Mouse (Mus musculus) midbrain, postnatal 0 days (tissue): ENCODE measurements around the gene Slc44a5. TPM values are rescaled to one million over a fixed set of nuclear protein-coding genes. Genes with fewer than 3 reads are reported as not detected.

Source experiments
- ATAC-seq: fragments of 200-750 bp; cut with Nextera tagmentation; 2 replicates; pipeline ENCODE4 v1.8.0; 2017; ENCODE audit warnings: moderate number of reproducible peaks, mild to moderate bottlenecking, moderate TSS enrichment, moderate library complexity; ENCODE audit not compliant: low FRiP score
- DNase-seq: peaks from one replicate; pipeline ENCODE4 v3.0.0-alpha.2; 2015; ENCODE audit warnings: low spot score
- H3K27ac ChIP-seq: fragments of 300-500 bp; sonication (generic); 2 replicates; pipeline ENCODE4 v1.5.1; 2014; ENCODE audit warnings: low read depth, mild to moderate bottlenecking, low read length, mixed read lengths
- H3K27me3 ChIP-seq: fragments of 300-500 bp; sonication (generic); 2 replicates; pipeline ENCODE4 v1.6.1; 2014; ENCODE audit warnings: low read length, control low read depth, mixed read lengths; ENCODE audit not compliant: insufficient read depth
- H3K36me3 ChIP-seq: fragments of 300-500 bp; sonication (generic); 2 replicates; pipeline ENCODE4 v1.6.1; 2014; ENCODE audit warnings: low read length, control low read depth, mixed read lengths; ENCODE audit not compliant: insufficient read depth
- H3K4me1 ChIP-seq: fragments of 300-500 bp; sonication (generic); 2 replicates; pipeline ENCODE4 v1.6.1; 2014; ENCODE audit warnings: mild to moderate bottlenecking, control low read depth, antibody characterized with exemption, low read length, mixed read lengths; ENCODE audit not compliant: insufficient read depth
- H3K4me2 ChIP-seq: fragments of 300-500 bp; sonication (generic); 2 replicates; pipeline ENCODE4 v1.6.1; 2014; ENCODE audit warnings: low read depth, mild to moderate bottlenecking, low read length, mixed read lengths; ENCODE audit not compliant: poor library complexity, severe bottlenecking
- H3K4me3 ChIP-seq: fragments of 300-500 bp; sonication (generic); 2 replicates; pipeline ENCODE4 v1.5.1; 2014; ENCODE audit warnings: low read depth, mild to moderate bottlenecking, low read length, moderate library complexity
- H3K9ac ChIP-seq: fragments of 300-500 bp; sonication (generic); replicated peaks from 2 replicates; pipeline ENCODE4 v1.6.1; 2014; ENCODE audit warnings: mild to moderate bottlenecking, low read length, moderate library complexity, mixed read lengths; ENCODE audit not compliant: poor library complexity, severe bottlenecking
- H3K9me3 ChIP-seq: fragments of 300-500 bp; sonication (generic); 2 replicates; pipeline ENCODE4 v1.6.1; 2016; ENCODE audit warnings: low read length, control low read depth
- CTCF ChIP-seq: IDR thresholded peaks from 2 replicates; pipeline ENCODE4 v1.5.1; 2016; ENCODE audit warnings: antibody characterized with exemption, mild to moderate bottlenecking
- WGBS: fragments of 180-500 bp; shearing (Covaris S2); extraction: QIAGEN DNeasy Blood & Tissue Kit; methylation state at CpG from one replicate; pipeline ENCODE4 v1.1.7; 2014; 5-methylcytosine and 5-hydroxymethylcytosine counted together
- polyA plus RNA-seq: library from polyadenylated mRNA; unstranded; fragments of >200 nt; fragmentation: Nextera tagmentation; extraction: Ambion mirVana; gene quantifications from 2 replicates; pipeline ENCODE4 v1.2.1, GENCODE M21; 2015
- total RNA-seq: library from RNA; depleted of rRNA; stranded (reverse); fragments of >200 nt; gene quantifications from 2 replicates; pipeline ENCODE4 v1.2.3, GENCODE M21; 2014

Gene Slc44a5
- total and polyA plus RNA-seq, 2 experiments from 2014 or later = 6.3 to 27.3 TPM

DNA sequence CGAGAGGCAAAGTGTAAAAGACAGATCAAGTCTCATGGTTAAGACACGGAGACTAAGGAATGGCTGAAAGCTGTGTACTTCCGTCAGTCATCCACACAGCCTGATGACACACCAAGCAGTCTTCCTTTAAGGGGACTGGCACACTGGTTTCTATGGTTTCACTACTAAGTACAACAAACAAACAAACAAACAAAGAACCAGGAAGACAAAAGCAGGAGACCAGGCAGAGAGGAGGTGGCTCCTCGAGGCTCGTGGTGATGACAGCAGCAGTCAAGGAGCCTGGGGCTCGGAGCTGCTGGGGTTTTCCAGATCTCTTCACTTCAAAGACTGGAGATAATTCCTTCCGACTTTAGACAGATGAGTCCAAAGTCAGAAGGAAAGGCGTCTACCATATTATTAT lies 33.2 kb upstream of the Slc44a5 start:
- H3K4me1 ChIP-seq = no peaks in the 10 kb centered on the region
- no peaks in the 10 kb centered on the region for H3K9me3 ChIP-seq
- TF ChIP-seq CTCF = no peak
- ATAC-seq (no peak), DNase-seq (no peak)
- WGBS = 83% methylated on average over 8 of the region's 8 CpGs
- H3K27me3 ChIP-seq = no peaks in the 10 kb centered on the region
- peaks cover 8% of the 10 kb centered on the region; the same call in 1 of the 2 replicates for H3K36me3 ChIP-seq
- no peak overlapping the region for H3K27ac ChIP-seq
- H3K4me3 ChIP-seq = no peak overlapping the region
- H3K9ac ChIP-seq = no peak overlapping the region
- H3K4me2 ChIP-seq = no peak overlapping the region

- TF ChIP-seq CTCF = no peak
- Histone ChIP-seq H3K4me3 (no peak overlapping the region), H3K27ac (no peak overlapping the region), H3K36me3 (peaks cover 6% of the 10 kb centered on the region; the same call in 1 of the 2 replicates), H3K9me3 (no peaks in the 10 kb centered on the region), H3K4me1 (no peaks in the 10 kb centered on the region), H3K27me3 (no peaks in the 10 kb centered on the region), H3K4me2 (no peak overlapping the region), H3K9ac (no peak overlapping the region)
- WGBS = 93% methylated on average over 9 of the region's 9 CpGs
- no peak for DNase-seq
- no peak for ATAC-seq
These were observed 32.8 kb upstream of the Slc44a5 start for GRCm38 (mm10) chr3:153940486-153940885.

GRCm38 (mm10) chr3:153941613-153942012 lies 31.6 kb upstream of the Slc44a5 start:
- 97% methylated on average over 13 of the region's 13 CpGs for WGBS
- no peak for TF ChIP-seq CTCF
- 0 out of 2 replicates have a peak, but pooled peaks cover 3% of the 10 kb centered on the region for H3K36me3 ChIP-seq
- no peaks in the 10 kb centered on the region for H3K9me3 ChIP-seq
- H3K4me1 ChIP-seq = no peaks in the 10 kb centered on the region
- H3K4me3 ChIP-seq = no peak overlapping the region
- no peak for ATAC-seq
- H3K27me3 ChIP-seq = no peaks in the 10 kb centered on the region
- no peak overlapping the region for H3K4me2 ChIP-seq
- H3K9ac ChIP-seq = no peak overlapping the region
- DNase-seq = no peak
- no peak overlapping the region for H3K27ac ChIP-seq

GRCm38 (mm10) chr3:153943003-153943640 lies 30.1 kb upstream of the Slc44a5 start:
- WGBS = 26% methylated on average over 12 of the region's 12 CpGs

DNA sequence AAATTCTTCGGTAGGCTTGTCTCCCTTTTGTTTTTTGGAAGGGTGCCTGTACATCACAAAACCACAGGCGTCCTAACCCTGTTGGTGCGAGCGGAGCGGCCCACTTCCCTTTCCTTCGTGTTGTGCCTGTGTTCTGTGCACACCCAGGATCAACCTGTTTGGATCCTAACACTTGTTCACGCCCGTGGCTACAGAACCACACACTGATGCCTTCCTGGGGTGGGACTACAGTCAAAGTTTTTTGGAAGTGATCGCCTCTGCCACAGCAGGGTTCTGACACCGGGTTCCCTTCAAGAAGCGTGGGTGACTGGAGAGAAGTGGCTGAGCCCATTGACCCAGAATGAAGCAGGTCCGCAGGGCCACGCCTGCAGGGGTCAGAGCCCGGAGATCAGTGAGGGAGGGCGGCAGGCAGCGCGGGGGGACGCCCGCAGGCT lies 29.3 kb upstream of the Slc44a5 start:
- Histone ChIP-seq H3K27ac (peak overlapping the region; percentile 77), H3K4me1 (no peaks in the 10 kb centered on the region), H3K4me2 (peak overlapping the region; percentile 72), H3K9ac (peak overlapping the region; percentile 63), H3K27me3 (no peaks in the 10 kb centered on the region), H3K9me3 (no peaks in the 10 kb centered on the region), H3K36me3 (no peaks in the 10 kb centered on the region), H3K4me3 (peak overlapping the region; percentile 71)
- ATAC-seq (peak; percentile 59), DNase-seq (peak; percentile 7)
- no peak for TF ChIP-seq CTCF
- WGBS = under 1% methylated on average over 19 of the region's 19 CpGs

More at GRCm38 (mm10) chr3:153943003-153943640, 30.1 kb upstream of the Slc44a5 start:
- Histone ChIP-seq H3K4me3 (peak overlapping the region; percentile 71), H3K4me2 (peak overlapping the region; percentile 72), H3K9ac (no peak overlapping the region), H3K4me1 (no peaks in the 10 kb centered on the region), H3K27me3 (no peaks in the 10 kb centered on the region), H3K27ac (no peak overlapping the region), H3K36me3 (no peaks in the 10 kb centered on the region), H3K9me3 (no peaks in the 10 kb centered on the region)
- TF ChIP-seq CTCF = no peak
- ATAC-seq (no peak), DNase-seq (peak; percentile 36)

DNA sequence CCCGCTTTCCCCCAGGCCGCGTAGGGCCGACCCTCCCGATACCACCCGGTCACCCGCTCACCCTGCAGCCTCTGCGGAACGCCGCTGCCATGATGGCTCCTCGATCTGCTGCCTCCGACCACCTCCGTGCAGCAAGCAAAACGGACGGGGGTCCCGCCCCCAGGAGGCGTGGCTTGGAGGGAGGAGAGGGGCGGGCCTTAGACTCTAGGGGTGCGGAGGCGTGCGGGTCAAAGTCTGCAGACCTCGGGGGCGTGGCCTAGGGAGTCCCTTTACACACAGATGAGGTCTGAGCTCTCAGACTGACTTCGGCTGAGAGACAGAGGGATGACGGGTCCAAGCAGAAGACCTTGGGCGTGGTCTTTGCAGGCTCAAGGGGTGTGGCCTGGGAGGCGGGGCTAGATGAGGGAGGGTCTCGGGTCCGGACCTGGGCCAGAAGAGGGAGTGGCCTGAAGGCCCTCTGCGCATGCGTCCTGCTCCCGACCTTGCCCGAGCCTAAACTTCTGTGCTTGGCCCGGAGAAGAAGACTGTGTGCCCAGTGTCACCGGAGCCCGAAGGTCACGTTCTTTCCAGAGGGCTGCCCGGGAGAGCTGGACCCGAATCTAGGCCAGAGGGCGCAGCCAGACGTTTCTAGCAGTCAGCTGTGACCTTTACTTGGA lies 28.8 kb upstream of the Slc44a5 start, which contains the start of gene Acadm:
Gene Acadm, minus strand, starts transcription at position 298 of the 656 bp plus-strand sequence.
- Histone ChIP-seq H3K36me3 (no peaks in the 10 kb centered on the region), H3K27ac (peak within 1 kb of the TSS; percentile 77), H3K9ac (peak within 1 kb of the TSS; percentile 63), H3K27me3 (no peaks in the 10 kb centered on the region), H3K4me1 (no peaks in the 10 kb centered on the region), H3K4me3 (peak within 1 kb of the TSS; percentile 71), H3K9me3 (no peaks in the 10 kb centered on the region), H3K4me2 (peak within 1 kb of the TSS; percentile 72)
- WGBS = under 1% methylated on average over 40 of the region's 41 CpGs
- no peak for TF ChIP-seq CTCF
- ATAC-seq (peak; percentile 96), DNase-seq (peak; percentile 96)
